9 mouse cellular contexts compared by ENCODE assay signal in the genomic region with DNA sequence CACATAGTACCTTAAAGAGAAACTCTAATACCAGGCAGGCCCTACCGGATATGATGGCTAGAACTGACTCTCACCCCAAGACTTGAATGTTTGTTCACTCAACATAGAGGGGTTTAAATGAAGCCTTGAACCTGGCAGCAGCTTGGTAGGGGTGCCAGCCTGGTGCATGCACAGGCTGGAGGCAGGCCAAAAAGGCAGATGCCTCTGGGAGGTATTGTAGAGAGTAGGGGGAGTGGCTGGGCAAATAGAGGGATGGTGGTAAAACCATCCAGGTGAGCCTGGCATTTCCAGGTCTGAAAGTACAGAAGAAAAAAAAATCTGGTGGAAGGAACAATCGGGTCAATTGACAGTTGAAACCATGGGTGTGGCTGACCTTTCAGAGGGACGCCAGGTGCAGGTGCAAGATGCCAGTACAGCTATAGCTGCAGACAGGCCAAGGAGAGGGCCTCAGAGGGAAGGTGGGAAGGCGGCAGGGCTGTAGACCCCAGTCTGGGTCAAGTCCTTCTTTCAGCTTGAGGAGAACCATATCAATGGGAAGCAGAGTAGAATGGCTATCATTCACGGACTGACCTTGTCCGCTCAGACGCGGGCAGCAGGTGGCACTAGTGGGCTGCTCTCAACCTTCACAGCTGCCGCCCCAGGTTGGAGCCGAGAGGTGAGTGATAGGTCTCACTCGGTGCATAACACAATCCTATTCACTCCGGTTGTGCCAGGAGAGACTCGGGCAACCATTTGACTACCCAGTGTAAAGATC. TPM values are rescaled to one million over a fixed set of nuclear protein-coding genes. Genes with fewer than 3 reads are reported as not detected.
DNase-seq lines count a peak whose midpoint lies in the region; ATAC-seq and TF ChIP-seq lines count a peak whose summit lies in the region.
"Had no signal": no experiment of that assay in that cellular context is flagged by ENCODE, and none has a peak within 500 bp of the region (broad histone marks: within the 10 kb centered on the region; RNA-seq: fewer than 3 reads in every experiment).

No protein-coding gene starts in this region.

- TF ChIP-seq CTCF in CH12.LX (conservative IDR thresholded peaks at IDR 0.05 in 1 of 2, IDR thresholded peaks at IDR 0.05 in 1 of 2; ENCODE audit: low read depth in 2 of 2, low read length in 2 of 2) = peak; percentile 29 to 91
- peak; percentile 89 for TF ChIP-seq CTCF in lung, adult 2 months (IDR thresholded peaks at IDR 0.05; ENCODE audit: insufficient read depth, low read length)

- peaks cover 0 to 3% of the 10 kb centered on the region in 2 experiments; a peak in 1 of 4 replicates for H3K4me1 ChIP-seq in CH12.LX (ENCODE audit: control insufficient read depth in 1 of 2, insufficient read depth in 2 of 2)
- H3K4me1 ChIP-seq in embryonic facial prominence, embryonic 12.5 days = no peaks in the 10 kb centered on the region
- H3K4me1 ChIP-seq in heart, embryonic 16.5 days (ENCODE audit: control insufficient read depth, insufficient read depth, low read length) = peaks cover 8% of the 10 kb centered on the region; the same call in 1 of the 2 replicates
- no peaks in the 10 kb centered on the region for H3K4me1 ChIP-seq in lung, adult 2 months (ENCODE audit: control insufficient read depth, insufficient read depth, low read length)
- H3K4me1 ChIP-seq in neural tube, embryonic 13.5 days (replicated peaks) = peaks cover 5% of the 10 kb centered on the region

- no peaks in the 10 kb centered on the region for H3K9me3 ChIP-seq in CH12.LX (replicated peaks; ENCODE audit: low read length)
- H3K9me3 ChIP-seq in embryonic facial prominence, embryonic 12.5 days = no peaks in the 10 kb centered on the region
- no peaks in the 10 kb centered on the region for H3K9me3 ChIP-seq in heart, embryonic 16.5 days (replicated peaks; ENCODE audit: control insufficient read depth, low read length)
- no peaks in the 10 kb centered on the region for H3K9me3 ChIP-seq in neural tube, embryonic 13.5 days

- in situ Hi-C loops in CH12.LX (cut with MboI; ENCODE audit: low pct_ligation_motif_present, low pct_unique_long_range_greater_than_20kb, low sequenced_read_pairs) = no loop called here

- H3K4me2 ChIP-seq in CH12.LX (ENCODE audit: insufficient read depth, low read depth, poor library complexity, severe bottlenecking) = no peak overlapping the region
- H3K4me2 ChIP-seq in embryonic facial prominence, embryonic 12.5 days (replicated peaks) = peak overlapping the region; percentile 9; the same call in 1 of the 2 replicates
- H3K4me2 ChIP-seq in heart, embryonic 16.5 days (ENCODE audit: low read depth, low read length) = peak overlapping the region; percentile 42
- H3K4me2 ChIP-seq in neural tube, embryonic 13.5 days = peak overlapping the region; percentile 53

- no peak overlapping the region for H3K9ac ChIP-seq in CH12.LX (ENCODE audit: insufficient read depth, low read depth)
- H3K9ac ChIP-seq in embryonic facial prominence, embryonic 12.5 days = no peak overlapping the region
- H3K9ac ChIP-seq in heart, embryonic 16.5 days (ENCODE audit: low read length) = no peak overlapping the region
- peak overlapping the region; percentile 60; the same call in 1 of the 2 replicates for H3K9ac ChIP-seq in neural tube, embryonic 13.5 days

- no peaks in the 10 kb centered on the region for H3K36me3 ChIP-seq in CH12.LX (replicated peaks in 1 of 2; ENCODE audit: control insufficient read depth in 1 of 2, insufficient read depth in 1 of 2, low read length in 1 of 2)
- no peaks in the 10 kb centered on the region for H3K36me3 ChIP-seq in embryonic facial prominence, embryonic 12.5 days
- no peaks in the 10 kb centered on the region for H3K36me3 ChIP-seq in heart, embryonic 16.5 days (ENCODE audit: control insufficient read depth, insufficient read depth)
- no peaks in the 10 kb centered on the region for H3K36me3 ChIP-seq in neural tube, embryonic 13.5 days

- dilution Hi-C loops in CH12.LX (cut with MboI; ENCODE audit: extremely low pct_ligation_motif_present, extremely low pct_unique_long_range_greater_than_20kb, low sequenced_read_pairs) = no loop called here

- peak; percentile 60; the same call in 1 of the 2 replicates for ATAC-seq in embryonic facial prominence, embryonic 12.5 days (ENCODE audit: insufficient number of reproducible peaks, insufficient read depth, low FRiP score, low TSS enrichment)
- ATAC-seq in heart, embryonic 16.5 days (replicated peaks; ENCODE audit: extremely low read depth, insufficient read depth, low FRiP score) = peak; percentile 55
- peak; percentile 95 for ATAC-seq in neural tube, embryonic 13.5 days (ENCODE audit: low read depth)

- WGBS in embryonic facial prominence, embryonic 12.5 days = 12% methylated on average over 13 of the region's 13 CpGs
- WGBS in heart, embryonic 16.5 days = 14% methylated on average over 13 of the region's 13 CpGs
- 16% methylated on average over 13 of the region's 13 CpGs for WGBS in lung, adult 2 months
- WGBS in neural tube, embryonic 13.5 days = 15% methylated on average over 13 of the region's 13 CpGs

- no peaks in the 10 kb centered on the region for H3K79me2 ChIP-seq in CH12.LX (replicated peaks; ENCODE audit: control insufficient read depth, extremely low read depth, insufficient read depth, poor library complexity, severe bottlenecking)

- H3K4me3 ChIP-seq in CH12.LX (replicated peaks in 1 of 3; ENCODE audit: low read depth in 2 of 3, low read length in 2 of 3, poor library complexity in 1 of 3) = no peak overlapping the region
- H3K4me3 ChIP-seq in embryonic facial prominence, embryonic 12.5 days = no peak overlapping the region
- 0 out of 2 replicates have a peak overlapping the region, but pooled peaks have one; percentile 4 for H3K4me3 ChIP-seq in heart, embryonic 16.5 days (ENCODE audit: low read length)
- no peak overlapping the region for H3K4me3 ChIP-seq in lung, adult 2 months (replicated peaks; ENCODE audit: extremely low read depth, low read depth, low read length)
- H3K4me3 ChIP-seq in neural tube, embryonic 13.5 days = peak overlapping the region; percentile 23

- no peak overlapping the region for H3K27ac ChIP-seq in CH12.LX (ENCODE audit: insufficient read depth, low read depth)
- H3K27ac ChIP-seq in embryonic facial prominence, embryonic 12.5 days = no peak overlapping the region
- H3K27ac ChIP-seq in heart, embryonic 16.5 days (ENCODE audit: low read length) = no peak overlapping the region
- H3K27ac ChIP-seq in neural tube, embryonic 13.5 days (replicated peaks) = no peak overlapping the region

- TF ChIP-seq POLR2A in CH12.LX (IDR thresholded peaks at IDR 0.05; ENCODE audit: low read depth, low read length) = no peak
- TF ChIP-seq POLR2A in lung, adult 2 months (IDR thresholded peaks at IDR 0.05; ENCODE audit: borderline replicate concordance, extremely low read depth, low read depth, low read length) = no peak

- DNase-seq in CH12.LX (ENCODE audit: extremely low read depth) = peak; percentile 38
- DNase-seq in adrenal gland, postnatal 14 days = peak; percentile 85
- DNase-seq in kidney, postnatal 14 days = peak; percentile 77
- peak; percentile 80 for DNase-seq in lung, adult 2 months
- peak; percentile 50 to 61 for DNase-seq in thymus, postnatal 36 days

- peak; percentile 83 for TF ChIP-seq RAD21 in CH12.LX (IDR thresholded peaks at IDR 0.05; ENCODE audit: low read depth, low read length)

- peaks cover 75% of the 10 kb centered on the region for H3K27me3 ChIP-seq in CH12.LX (replicated peaks)
- 0 out of 2 replicates have a peak, but pooled peaks cover 4% of the 10 kb centered on the region for H3K27me3 ChIP-seq in embryonic facial prominence, embryonic 12.5 days
- H3K27me3 ChIP-seq in heart, embryonic 16.5 days (ENCODE audit: control insufficient read depth, insufficient read depth, low read length) = no peaks in the 10 kb centered on the region; the same call in 1 of the 2 replicates
- peaks cover 17% of the 10 kb centered on the region for H3K27me3 ChIP-seq in neural tube, embryonic 13.5 days

- TF ChIP-seq EP300 in CH12.LX (IDR thresholded peaks at IDR 0.05; ENCODE audit: low read length) = no peak

TF ChIP-seq in CH12.LX, 34 proteins besides CTCF, POLR2A, EP300 and RAD21:
- TF ChIP-seq SMC3 (IDR thresholded peaks at IDR 0.05; ENCODE audit: low read depth, low read length) = peak; percentile 89
- TF ChIP-seq MAX (IDR thresholded peaks at IDR 0.05; ENCODE audit: low read length) = no peak
- TF ChIP-seq POLR2AphosphoS2 (IDR thresholded peaks at IDR 0.05; ENCODE audit: low read depth, low read length) = no peak

RNA-seq across cellular contexts. Expression of a gene that starts 9.8 kb away (rescaled TPM):
- total RNA-seq in CH12.LX (2012; rRNA removed) = 22.4 and 25.9 TPM in 2 replicates
- total RNA-seq in CH12.LX (2014; rRNA removed) = 30.5 and 33.2 TPM in 2 replicates
- polyA plus RNA-seq in CH12.LX (2012; ENCODE audit: insufficient read length, low read depth) = 26.3 and 27.3 TPM in 2 replicates
- 47.4 and 48.6 TPM in 2 replicates for total RNA-seq in adrenal gland, postnatal 14 days (2021)
- 56.8 and 60.8 TPM in 2 replicates for polyA plus RNA-seq in embryonic facial prominence, embryonic 12.5 days (2016; fragmentation: Nextera tagmentation; extraction: Ambion mirVana)
- polyA plus RNA-seq in heart, embryonic 16.5 days (2015; fragmentation: Nextera tagmentation; extraction: Ambion mirVana) = 54.3 and 56.3 TPM in 2 replicates
- 40.6 and 54.0 TPM in 2 replicates for polyA plus RNA-seq in lung, adult 2 months (2012; rRNA removed)
- polyA plus RNA-seq in neural tube, embryonic 13.5 days (2015; fragmentation: Nextera tagmentation; extraction: Ambion mirVana) = 51.3 and 52.8 TPM in 2 replicates

RNA-seq across cellular contexts. Expression of a gene that starts 25.0 kb away (rescaled TPM):
- 1.2 and 1.5 TPM in 2 replicates for total RNA-seq in CH12.LX (2012; rRNA removed)
- total RNA-seq in CH12.LX (2014; rRNA removed) = 0.07 and 0.17 TPM in 2 replicates
- polyA plus RNA-seq in CH12.LX (2012; ENCODE audit: insufficient read length, low read depth) = 0.11 and 0.14 TPM in 2 replicates
- total RNA-seq in adrenal gland, postnatal 14 days (2021) = 7.3 and 8.4 TPM in 2 replicates
- polyA plus RNA-seq in embryonic facial prominence, embryonic 12.5 days (2016; fragmentation: Nextera tagmentation; extraction: Ambion mirVana) = 4.9 and 7.0 TPM in 2 replicates
- 9.3 and 11.1 TPM in 2 replicates for polyA plus RNA-seq in heart, embryonic 16.5 days (2015; fragmentation: Nextera tagmentation; extraction: Ambion mirVana)
- 30.1 and 33.3 TPM in 2 replicates for polyA plus RNA-seq in lung, adult 2 months (2012; rRNA removed)
- polyA plus RNA-seq in neural tube, embryonic 13.5 days (2015; fragmentation: Nextera tagmentation; extraction: Ambion mirVana) = 88.4 and 96.1 TPM in 2 replicates

RNA-seq across cellular contexts. Expression of a gene that starts 49.9 kb away (rescaled TPM):
- total RNA-seq in CH12.LX (2012; rRNA removed) (not detected in 2 replicates), CH12.LX (2014; rRNA removed) (not detected in 2 replicates)
- polyA plus RNA-seq in CH12.LX (2012; ENCODE audit: insufficient read length, low read depth) = not detected in 2 replicates
- not detected in 2 replicates for total RNA-seq in adrenal gland, postnatal 14 days (2021)
- not detected in 2 replicates for polyA plus RNA-seq in embryonic facial prominence, embryonic 12.5 days (2016; fragmentation: Nextera tagmentation; extraction: Ambion mirVana)
- not detected in 2 replicates for polyA plus RNA-seq in heart, embryonic 16.5 days (2015; fragmentation: Nextera tagmentation; extraction: Ambion mirVana)
- not detected in 2 replicates for polyA plus RNA-seq in lung, adult 2 months (2012; rRNA removed)
- not detected in 2 replicates for polyA plus RNA-seq in neural tube, embryonic 13.5 days (2015; fragmentation: Nextera tagmentation; extraction: Ambion mirVana)
- total RNA-seq: left cerebral cortex, adult 8-10 months had no signal

Comparison
In these comparisons a context has a peak if more than half of its experiments do, and no peak if none do; other contexts are left out.
1. H3K4me3 ChIP-seq: peak in heart, embryonic 16.5 days (single experiment) and neural tube, embryonic 13.5 days (single experiment); none in CH12.LX (0 of 3), embryonic facial prominence, embryonic 12.5 days (single experiment) and lung, adult 2 months (single experiment).
2. Peak in every context shown above with its lines, with median percentiles within 50 percentile points of each other: DNase-seq and ATAC-seq.